Mouse (Mus musculus) brain, embryonic 14.5 days (tissue): Measurements from ENCODE around the gene Olfr1113. TPM values are rescaled to one million over a fixed set of nuclear protein-coding genes. Genes with fewer than 3 reads are reported as not detected.
"Not testable (repeated sequence)": the region's sequence is repeated elsewhere in the genome, so short reads cannot be mapped to it uniquely, and the experiment has no call there.

Experiments used
- DNase-seq: peaks from one replicate; pipeline ENCODE4 v3.0.0-alpha.2; 2011; ENCODE audit warnings: low read depth
- CTCF ChIP-seq: fragments of 200-500 bp; IDR thresholded peaks from 2 replicates; pipeline ENCODE4 v1.5.1; 2012; ENCODE audit warnings: inconsistent platforms, mild to moderate bottlenecking, moderate library complexity, borderline replicate concordance; ENCODE audit not compliant: insufficient read depth, insufficient read length; ENCODE audit errors: extremely low read depth
- POLR2A ChIP-seq: fragments of 200-500 bp; IDR thresholded peaks from 2 replicates; pipeline ENCODE4 v1.6.1; 2012; ENCODE audit warnings: mild to moderate bottlenecking, inconsistent platforms, borderline replicate concordance; ENCODE audit not compliant: poor library complexity, insufficient read depth, insufficient read length, severe bottlenecking; ENCODE audit errors: extremely low read depth
- polyA plus RNA-seq: library from polyadenylated mRNA; depleted of rRNA; stranded (reverse); fragments of >200 nt; gene quantifications from 2 replicates; pipeline ENCODE4 v1.2.3, GENCODE M21; 2012; rRNA removed

Gene Olfr1113
- polyA plus RNA-seq = not detected in 2 replicates

DNA sequence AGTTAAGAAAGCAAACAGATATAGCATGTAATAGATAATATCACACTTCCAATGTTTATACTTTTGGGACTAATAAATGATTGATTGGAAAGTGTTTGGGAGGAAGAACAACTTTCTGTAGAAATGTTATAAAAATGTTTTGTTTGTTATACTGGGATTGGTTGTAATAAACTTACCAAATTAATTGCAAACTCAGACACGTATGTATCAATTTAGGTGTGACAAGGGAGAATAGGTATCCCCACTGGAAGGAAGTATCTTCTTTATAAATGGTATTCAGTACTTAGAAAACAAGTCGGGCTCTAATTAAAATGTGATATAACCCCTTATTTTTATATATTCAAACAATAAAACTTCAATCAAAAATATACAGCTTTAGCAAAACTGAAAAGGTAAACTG, at the start of gene Olfr1113:
TSS of gene Olfr1113 (plus strand) at position 301 of the 400 bp plus-strand sequence.
- TF ChIP-seq POLR2A (no peak), CTCF (no peak)
- DNase-seq = no peak

DNA sequence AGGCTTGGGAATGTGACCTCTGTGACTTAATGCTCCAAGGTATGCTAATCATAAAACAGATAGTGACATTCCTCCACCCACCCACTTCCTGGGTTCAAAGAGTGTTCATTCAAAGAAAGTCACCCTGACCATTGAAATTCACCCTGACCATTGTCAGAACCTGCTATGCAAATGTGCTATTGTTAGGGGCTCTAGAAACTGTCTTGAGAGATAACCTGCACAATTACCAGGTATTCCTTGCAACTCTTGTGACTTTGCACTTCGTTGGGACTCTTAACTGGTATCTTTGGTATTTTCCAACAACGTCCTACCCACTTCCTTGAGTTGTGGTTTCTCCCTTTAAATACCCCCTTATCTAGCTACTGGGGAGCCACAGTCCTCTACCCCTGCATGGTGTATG, 41.0 kb upstream of the Olfr1113 start:
- DNase-seq = not testable (repeated sequence)

DNA sequence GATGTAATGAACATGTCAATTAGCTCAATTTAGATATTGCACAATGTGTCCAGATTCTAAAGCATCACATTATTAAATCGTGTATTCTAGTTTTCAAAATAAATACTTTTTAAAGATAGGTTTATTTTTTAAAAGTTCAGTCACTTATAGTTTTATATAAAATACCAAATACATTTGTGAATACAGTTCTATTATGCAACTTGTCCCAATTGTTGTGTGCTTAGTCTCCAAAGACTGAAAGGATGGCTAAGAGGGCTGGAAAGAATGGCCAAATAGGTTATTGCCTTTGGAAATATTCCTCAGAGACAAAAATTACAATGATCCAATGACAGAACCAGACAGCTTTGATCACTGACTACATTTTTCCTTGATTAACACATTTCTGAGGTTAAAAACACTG, 21.3 kb upstream of the Olfr1113 start, which contains the start of gene Olfr1112:
TSS of gene Olfr1112 (plus strand) at position 301 of the 400 bp plus-strand sequence.
- TF ChIP-seq CTCF = no peak
- no peak for TF ChIP-seq POLR2A
- no peak for DNase-seq

DNA sequence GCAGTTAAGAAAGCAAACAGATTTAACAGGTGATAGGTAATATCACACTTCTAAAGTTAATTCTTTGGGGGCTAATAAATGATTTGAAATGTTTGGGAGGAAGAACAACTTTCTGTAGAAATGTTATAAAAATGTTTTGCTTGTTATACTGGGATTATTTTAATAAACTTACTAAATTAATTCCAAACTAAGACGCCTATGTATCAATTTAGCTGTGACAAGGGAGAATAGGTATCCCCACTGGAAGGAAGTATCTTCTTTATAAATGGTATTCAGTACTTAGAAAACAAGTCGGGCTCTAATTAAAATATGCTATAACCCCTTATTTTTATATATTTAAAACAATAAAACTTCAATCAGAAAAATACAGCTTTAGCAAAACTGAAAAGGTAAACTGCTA, 38.9 kb downstream of the Olfr1113 start, which contains the start of gene Olfr1115:
TSS of gene Olfr1115 (plus strand) at position 301 of the 400 bp plus-strand sequence.
- no peak for DNase-seq
- TF ChIP-seq POLR2A (no peak), CTCF (no peak)

Other genes starting within 250 kb of the Olfr1113 start
- gene Olfr1099, start 248.3 kb upstream of the Olfr1113 start, polyA plus RNA-seq = not detected in 2 replicates
- not detected in 2 replicates for gene Olfr1100, start 229.0 kb upstream of the Olfr1113 start, polyA plus RNA-seq
- gene Olfr1101, start 217.7 kb upstream of the Olfr1113 start, polyA plus RNA-seq = not detected in 2 replicates
- not detected in 2 replicates for gene Olfr1102, start 210.6 kb upstream of the Olfr1113 start, polyA plus RNA-seq
- gene Olfr1104, start 181.9 kb upstream of the Olfr1113 start, polyA plus RNA-seq = not detected in 2 replicates
- gene Olfr1105, start 172.4 kb upstream of the Olfr1113 start, polyA plus RNA-seq = not detected in 2 replicates
- not detected in 2 replicates for gene Olfr1106, start 156.7 kb upstream of the Olfr1113 start, polyA plus RNA-seq
- gene Olfr1107, start 133.2 kb upstream of the Olfr1113 start, polyA plus RNA-seq = not detected in 2 replicates
- not detected in 2 replicates for gene Olfr1109, start 113.0 kb upstream of the Olfr1113 start, polyA plus RNA-seq
- gene Olfr259, start 94.4 kb upstream of the Olfr1113 start, polyA plus RNA-seq = not detected in 2 replicates
- gene Olfr1110, start 68.7 kb upstream of the Olfr1113 start, polyA plus RNA-seq = not detected in 2 replicates
- gene Olfr1111, start 56.3 kb upstream of the Olfr1113 start, polyA plus RNA-seq = not detected in 2 replicates
- gene Olfr1112, start 21.2 kb upstream of the Olfr1113 start, polyA plus RNA-seq = not detected in 2 replicates
- gene Olfr1115, start 39.0 kb downstream of the Olfr1113 start, polyA plus RNA-seq = not detected in 2 replicates
- not detected in 2 replicates for gene Olfr1116, start 58.6 kb downstream of the Olfr1113 start, polyA plus RNA-seq
- gene Olfr1118, start 98.6 kb downstream of the Olfr1113 start, polyA plus RNA-seq = not detected in 2 replicates
- gene Olfr1120, start 145.8 kb downstream of the Olfr1113 start, polyA plus RNA-seq = not detected in 2 replicates
- not detected in 2 replicates for gene Olfr1121, start 160.9 kb downstream of the Olfr1113 start, polyA plus RNA-seq
- gene Olfr1122, start 176.9 kb downstream of the Olfr1113 start, polyA plus RNA-seq = not detected in 2 replicates
- gene Olfr1123, start 207.7 kb downstream of the Olfr1113 start, polyA plus RNA-seq = not detected in 2 replicates
- not detected in 2 replicates for gene Olfr1124, start 221.3 kb downstream of the Olfr1113 start, polyA plus RNA-seq
- not detected in 2 replicates for gene Olfr1126, start 245.0 kb downstream of the Olfr1113 start, polyA plus RNA-seq